Mouse (Mus musculus) lung, adult 2 months (tissue): ENCODE results near the gene Gm37240.

ENCODE experiments used
- CTCF ChIP-seq: fragments of 200-500 bp; IDR thresholded peaks from 2 replicates; pipeline ENCODE4 v1.5.1; 2011; ENCODE audit warnings: mild to moderate bottlenecking, low read length, control low read depth; ENCODE audit not compliant: insufficient read depth
- POLR2A ChIP-seq: fragments of 200-500 bp; IDR thresholded peaks from 2 replicates; pipeline ENCODE4 v1.6.1; 2011; ENCODE audit warnings: low read depth, mild to moderate bottlenecking, control low read depth, low read length, borderline replicate concordance; ENCODE audit errors: extremely low read depth

DNA sequence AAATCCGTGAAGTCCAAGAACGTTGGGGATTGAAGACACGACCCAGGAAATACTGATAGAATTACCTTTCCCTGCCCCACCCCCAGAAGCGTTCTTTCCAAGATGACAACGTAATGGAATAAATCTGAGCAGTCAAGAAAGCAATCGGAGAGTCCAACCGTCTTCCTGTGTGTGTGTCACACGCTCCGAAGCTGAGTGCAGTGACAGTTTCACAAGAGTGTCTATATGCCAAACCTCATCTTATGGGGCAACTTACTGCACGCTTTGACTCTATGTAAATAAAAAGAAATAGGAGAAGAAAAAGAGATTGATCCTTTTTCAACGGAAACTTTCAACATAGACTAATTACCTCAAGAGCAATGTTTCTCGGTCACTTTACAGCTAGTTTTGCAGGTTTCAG is 715.2 kb downstream of the Gm37240 start:
- TF ChIP-seq POLR2A (no peak), CTCF (no peak)
